Mouse (Mus musculus): ENCODE measurements at regions not wholly inside any gene's neighbourhood (a gene's known extent, or its start where the extent isn't known, plus 50 kb on each side); places are given as distances from the start of the nearest gene placed in this dataset.
A peak's percentile ranks its signal among the peaks of the same experiment; 100 is the strongest.

DNA sequence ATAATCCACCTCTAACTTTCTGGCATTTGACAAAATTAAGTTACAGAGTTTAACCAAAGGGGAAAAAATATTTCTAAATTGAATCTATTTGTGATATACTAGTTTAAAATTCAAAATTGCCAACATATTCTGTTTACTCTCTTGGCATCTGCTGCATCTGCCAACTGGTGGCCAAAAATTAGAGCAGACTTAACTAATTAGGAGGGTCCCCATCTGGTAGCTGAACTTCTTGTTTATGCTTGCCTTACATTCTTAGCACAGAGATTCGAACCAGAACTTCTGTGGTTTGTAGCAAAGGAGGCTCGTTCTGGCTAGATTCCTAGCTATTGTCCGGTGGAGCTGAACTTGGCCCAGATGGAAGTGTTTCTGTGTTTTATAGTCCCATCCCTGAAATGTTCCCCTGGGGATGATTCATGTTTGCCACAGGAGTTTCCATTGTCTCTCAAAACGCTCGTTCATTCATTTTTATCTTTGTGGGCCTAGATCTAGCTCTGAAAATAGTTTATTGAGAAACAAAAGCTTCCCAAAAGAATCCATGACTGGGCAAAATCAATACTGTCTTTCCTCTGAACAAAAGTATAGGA is 3461.5 kb upstream of the Gm7489 start:
- DNase-seq (ENCODE audit: extremely low read depth, low read depth) = no peak

- DNase-seq (ENCODE audit: extremely low read depth, low read depth) = no peak
These were observed 3435.1 kb upstream of the Gm7489 start for GRCm38 (mm10) chr15:50449604-50450003.

DNA sequence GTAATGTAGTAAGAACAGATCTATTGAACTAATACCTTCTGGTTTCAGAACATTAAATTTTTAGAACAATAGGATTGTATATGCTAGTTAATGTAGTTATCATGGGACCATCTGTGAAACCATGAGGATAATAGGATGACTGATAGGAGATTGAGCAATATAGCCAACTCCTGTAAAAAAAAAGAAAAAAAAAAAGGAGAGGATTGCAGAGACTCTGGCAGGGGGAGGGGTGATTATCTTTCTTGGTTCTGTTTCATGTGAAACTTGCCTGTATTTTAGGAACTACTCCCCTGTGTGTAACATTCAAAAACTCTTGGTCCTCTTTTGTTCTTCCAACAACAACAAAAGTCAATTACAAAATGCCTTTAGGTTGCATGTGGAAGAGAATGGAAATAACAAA is 3412.1 kb upstream of the Gm7489 start:
- no peak for DNase-seq (ENCODE audit: extremely low read depth, low read depth)

- DNase-seq (ENCODE audit: extremely low read depth, low read depth) = no peak
These were observed 3386.0 kb upstream of the Gm7489 start for GRCm38 (mm10) chr15:50498716-50499115.

DNA sequence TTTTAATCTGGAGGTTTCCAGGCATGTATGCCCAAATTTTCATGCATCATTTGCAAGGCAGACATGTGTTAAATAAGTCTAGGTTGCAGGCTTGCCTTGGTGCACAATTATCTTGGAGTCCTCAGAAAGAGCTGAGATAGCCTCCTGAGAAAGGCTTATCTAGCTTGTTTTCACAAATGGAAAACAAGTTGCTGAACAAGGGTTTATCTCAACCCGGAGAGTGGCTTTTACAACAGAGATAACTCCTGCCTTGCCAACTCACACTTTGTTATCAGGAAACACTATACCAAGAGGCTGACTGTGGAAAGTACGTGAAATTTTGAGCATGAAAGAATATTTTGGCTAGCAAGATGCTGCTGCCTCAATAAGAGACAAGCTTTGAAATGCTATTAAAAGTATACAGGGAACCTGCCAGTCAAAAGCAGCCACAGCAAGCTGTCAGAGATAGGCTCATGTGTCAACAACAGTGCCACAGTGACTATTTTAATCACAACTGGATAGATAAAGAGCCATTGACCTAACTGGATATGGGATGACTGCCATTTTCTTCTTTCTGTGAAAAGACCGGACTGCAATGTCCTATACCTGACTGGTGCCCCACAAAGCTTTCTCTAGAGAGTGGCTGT is 3376.6 kb upstream of the Gm7489 start:
- DNase-seq (ENCODE audit: extremely low read depth, low read depth) = peak; percentile 45

- no peak for DNase-seq (ENCODE audit: extremely low read depth, low read depth)
These were observed 3371.7 kb upstream of the Gm7489 start for GRCm38 (mm10) chr15:50513036-50513435.

DNA sequence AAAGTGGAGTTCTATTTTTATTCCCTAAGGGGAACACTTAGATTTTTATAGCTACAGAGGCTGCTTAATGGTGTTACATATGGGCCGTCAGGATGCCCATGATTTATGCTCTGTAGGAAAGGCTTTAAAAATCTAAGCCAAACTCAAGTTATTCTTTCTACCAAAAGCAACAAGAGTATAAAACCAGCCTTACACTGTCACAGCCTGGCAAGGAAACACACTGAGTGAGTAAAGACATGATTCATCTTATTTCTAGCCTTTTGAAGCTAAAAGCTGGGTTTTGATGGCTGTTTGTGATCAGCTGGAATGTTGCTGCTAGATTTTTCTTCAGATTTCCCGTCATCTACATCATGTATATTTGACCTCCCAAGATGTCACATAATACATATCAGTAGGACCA is 3359.9 kb upstream of the Gm7489 start:
- DNase-seq (ENCODE audit: extremely low read depth, low read depth) = no peak

DNA sequence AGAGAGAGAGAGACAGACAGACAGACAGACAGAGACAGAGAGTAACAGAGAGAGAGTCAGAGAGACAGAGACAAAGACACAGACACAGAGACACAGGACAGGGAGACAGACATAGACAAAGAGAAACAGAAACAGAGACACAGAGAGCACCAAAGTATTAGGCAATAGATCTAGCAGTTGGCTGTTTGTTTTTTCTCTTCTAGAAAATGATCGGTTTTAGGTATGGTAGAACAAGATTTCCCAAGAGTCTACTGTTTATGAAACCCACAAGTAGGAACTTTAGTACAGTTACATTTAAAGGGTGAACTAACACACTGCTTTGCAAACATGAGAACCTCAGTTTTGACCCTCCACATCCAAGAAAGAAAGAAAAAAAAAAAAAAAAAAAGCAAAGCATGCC is 3350.2 kb upstream of the Gm7489 start:
- DNase-seq (ENCODE audit: extremely low read depth, low read depth) = no peak

DNA sequence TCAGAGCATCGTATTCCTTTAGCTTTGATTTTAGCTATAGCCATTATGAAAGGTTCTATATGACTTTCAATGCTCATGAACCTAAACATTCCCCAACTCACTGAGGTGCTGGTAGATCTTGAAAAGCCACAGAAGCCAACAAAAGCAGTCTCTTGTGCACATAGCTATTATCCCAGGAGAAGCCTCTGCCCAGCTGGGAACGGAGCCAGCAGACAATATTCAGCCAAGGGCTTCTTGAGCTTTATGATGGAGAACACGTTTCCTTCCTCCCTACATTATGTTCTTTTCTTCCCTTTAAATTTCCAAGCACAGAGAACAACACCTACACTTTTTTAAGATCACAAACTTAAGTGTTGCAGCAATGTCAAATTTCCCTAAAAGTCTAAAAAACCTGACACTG is 3321.1 kb upstream of the Gm7489 start:
- no peak for DNase-seq (ENCODE audit: extremely low read depth, low read depth)

- no peak for DNase-seq (ENCODE audit: extremely low read depth, low read depth)
These were observed 3303.9 kb upstream of the Gm7489 start for GRCm38 (mm10) chr15:50580811-50581210.

- DNase-seq (ENCODE audit: extremely low read depth, low read depth) = no peak
These were observed 3300.8 kb upstream of the Gm7489 start for GRCm38 (mm10) chr15:50583951-50584350.

DNA sequence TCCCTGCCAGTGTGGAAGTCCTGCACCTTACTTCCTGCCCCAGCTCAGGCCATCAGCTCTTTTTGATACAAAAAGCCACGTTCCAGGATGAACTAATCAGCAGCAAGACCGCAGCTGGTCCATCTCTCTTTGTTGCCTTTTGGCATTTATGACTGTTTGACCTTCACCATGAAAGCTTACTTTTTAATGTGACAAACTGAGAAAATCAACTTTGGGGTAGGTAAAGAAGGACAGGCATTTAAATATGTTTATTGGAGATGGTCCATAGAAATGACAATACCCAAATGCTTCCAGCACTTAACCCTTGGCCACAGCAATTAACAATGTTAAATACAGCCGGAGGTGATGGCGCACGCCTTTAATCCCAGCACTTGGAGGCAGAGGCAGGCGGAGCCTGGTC is 3299.2 kb upstream of the Gm7489 start:
- DNase-seq (ENCODE audit: extremely low read depth, low read depth) = no peak
